19 mouse cellular contexts compared by ENCODE assay signal in genomic region chr8:57478406-57478805, GRCm38 (mm10). TPM values are rescaled to one million over a fixed set of nuclear protein-coding genes. Genes with fewer than 3 reads are reported as not detected.
DNase-seq lines count a peak whose midpoint lies in the region; ATAC-seq lines count a peak whose summit lies in the region.
"Had no signal": no experiment of that assay in that cellular context is flagged by ENCODE, and none has a peak within 500 bp of the region (broad histone marks: within the 10 kb centered on the region; RNA-seq: fewer than 3 reads in every experiment).

No protein-coding gene starts in this region.

- H3K9ac ChIP-seq in heart, embryonic 14.5 days (ENCODE audit: low read length): no peak overlapping the region
- H3K9ac ChIP-seq in forebrain, embryonic 13.5 days: no peak overlapping the region
- H3K9ac ChIP-seq: embryonic facial prominence, embryonic 12.5 days; hindbrain, embryonic 15.5 days had no signal

- intact Hi-C loops in heart, postnatal 10 days (cut with DNase I): no loop called here

- ATAC-seq in heart, embryonic 14.5 days (ENCODE audit: insufficient number of reproducible peaks, insufficient read depth, low FRiP score, low read depth): peak; percentile 66; the same call in 1 of the 2 replicates
- peak; percentile 45; the same call in 1 of the 2 replicates for ATAC-seq in common myeloid progenitor, adult 5-6 weeks (replicated peaks; ENCODE audit: low read depth, poor library complexity, severe bottlenecking)
- no peak for ATAC-seq in forebrain, embryonic 13.5 days
- ATAC-seq: forebrain, embryonic 16.5 days; intestine, embryonic 16.5 days had no signal

- peaks cover 7 to 14% of the 10 kb centered on the region in 2 experiments; a peak in 3 of 4 replicates for H3K4me1 ChIP-seq in heart, embryonic 14.5 days (ENCODE audit: control insufficient read depth in 2 of 2, insufficient read depth in 2 of 2, low read length in 2 of 2)
- no peaks in the 10 kb centered on the region for H3K4me1 ChIP-seq in forebrain, embryonic 13.5 days
- H3K4me1 ChIP-seq: embryonic facial prominence, embryonic 12.5 days; hindbrain, embryonic 15.5 days had no signal

- H3K27ac ChIP-seq in heart, embryonic 14.5 days (replicated peaks in 1 of 2; ENCODE audit: control insufficient read depth in 1 of 2, insufficient read depth in 1 of 2, low read depth in 2 of 2, low read length in 2 of 2): peak overlapping the region; percentile 8 to 71; a peak in 3 of 4 replicates
- no peak overlapping the region for H3K27ac ChIP-seq in forebrain, embryonic 13.5 days
- H3K27ac ChIP-seq: embryonic facial prominence, embryonic 12.5 days; hindbrain, embryonic 15.5 days had no signal

- DNase-seq in heart, adult 9 months (ENCODE audit: low spot score in 2 of 2): no peak
- DNase-seq in heart, postnatal 4 days: peak; percentile 18
- no peak for DNase-seq in heart, postnatal 10 days
- DNase-seq: adrenal gland, adult 2 months; adrenal gland, postnatal 25 days; cerebellum, adult 2 months; cerebellum, postnatal 10 days; gastrocnemius, postnatal 10 days; heart, postnatal 14 days; kidney, adult 2 months had no signal

- H3K36me3 ChIP-seq in heart, embryonic 14.5 days (ENCODE audit: control insufficient read depth, insufficient read depth, low read length): peaks cover 20% of the 10 kb centered on the region
- H3K36me3 ChIP-seq in forebrain, embryonic 13.5 days (ENCODE audit: poor library complexity, severe bottlenecking): peaks cover 29% of the 10 kb centered on the region

- H3K4me2 ChIP-seq in heart, embryonic 14.5 days (ENCODE audit: low read length): no peak overlapping the region
- no peak overlapping the region for H3K4me2 ChIP-seq in forebrain, embryonic 13.5 days
- H3K4me2 ChIP-seq: embryonic facial prominence, embryonic 12.5 days; hindbrain, embryonic 15.5 days had no signal

- WGBS in heart, embryonic 14.5 days: 23% methylated on average over 3 of the region's 3 CpGs
- 77% methylated on average over 3 of the region's 3 CpGs for WGBS in forebrain, embryonic 13.5 days

- H3K4me3 ChIP-seq in heart, embryonic 14.5 days (ENCODE audit: control insufficient read depth in 1 of 2, insufficient read depth in 1 of 2, low read depth in 1 of 2, low read length in 2 of 2): no peak overlapping the region
- no peak overlapping the region for H3K4me3 ChIP-seq in forebrain, embryonic 13.5 days
- H3K4me3 ChIP-seq: embryonic facial prominence, embryonic 12.5 days; hindbrain, embryonic 15.5 days had no signal

- no peaks in the 10 kb centered on the region for H3K27me3 ChIP-seq in heart, embryonic 14.5 days (ENCODE audit: control insufficient read depth, insufficient read depth, low read length)
- no peaks in the 10 kb centered on the region for H3K27me3 ChIP-seq in forebrain, embryonic 13.5 days
- H3K27me3 ChIP-seq: embryonic facial prominence, embryonic 12.5 days; hindbrain, embryonic 15.5 days had no signal

- H3K9me3 ChIP-seq in heart, embryonic 14.5 days (ENCODE audit: control insufficient read depth, low read length): no peaks in the 10 kb centered on the region
- no peaks in the 10 kb centered on the region for H3K9me3 ChIP-seq in forebrain, embryonic 13.5 days (replicated peaks)
- H3K9me3 ChIP-seq: embryonic facial prominence, embryonic 12.5 days; hindbrain, embryonic 15.5 days had no signal

RNA-seq across cellular contexts. Expression of gene Sap30, which starts 9.3 kb away (rescaled TPM):
- polyA plus RNA-seq in heart, embryonic 14.5 days (2014; fragmentation: Nextera tagmentation; extraction: Ambion mirVana): 64.1 and 66.8 TPM in 2 replicates
- 10 to 100 TPM; 34.0 to 37.4 TPM for total RNA-seq in heart, postnatal 4 days (2021)
- total RNA-seq in heart, postnatal 10 days (2021): 10 to 100 TPM; 17.8 to 21.1 TPM
- total RNA-seq in common myeloid progenitor, adult 5-6 weeks (2017): 68.9 and 70.1 TPM in 2 replicates
- 96.4 and 106 TPM in 2 replicates for polyA plus RNA-seq in forebrain, embryonic 13.5 days (2015; fragmentation: Nextera tagmentation; extraction: Ambion mirVana)

RNA-seq across cellular contexts. Expression of gene Scrg1, which starts 22.7 kb away (rescaled TPM):
- polyA plus RNA-seq in heart, embryonic 14.5 days (2014; fragmentation: Nextera tagmentation; extraction: Ambion mirVana): 1.0 and 1.8 TPM in 2 replicates
- not detected for total RNA-seq in heart, postnatal 4 days (2021)
- not detected for total RNA-seq in heart, postnatal 10 days (2021)
- not detected in 2 replicates for total RNA-seq in common myeloid progenitor, adult 5-6 weeks (2017)
- polyA plus RNA-seq in forebrain, embryonic 13.5 days (2015; fragmentation: Nextera tagmentation; extraction: Ambion mirVana): 0.89 and 0.92 TPM in 2 replicates
- total RNA-seq: adrenal gland, postnatal 25 days; ES-E14; gastrocnemius, postnatal 10 days had no signal
- polyA plus RNA-seq: adrenal gland, adult 2 months; forebrain, embryonic 11.5 days had no signal

RNA-seq across cellular contexts. Expression of gene Hmgb2, which starts 33.3 kb away (rescaled TPM):
- 244 and 259 TPM in 2 replicates for polyA plus RNA-seq in heart, embryonic 14.5 days (2014; fragmentation: Nextera tagmentation; extraction: Ambion mirVana)
- 100 to 1,000 TPM; 159 to 180 TPM for total RNA-seq in heart, postnatal 4 days (2021)
- total RNA-seq in heart, postnatal 10 days (2021): 10 to 100 TPM; 66.0 to 67.2 TPM
- total RNA-seq in common myeloid progenitor, adult 5-6 weeks (2017): 391 and 402 TPM in 2 replicates
- 482 and 552 TPM in 2 replicates for polyA plus RNA-seq in forebrain, embryonic 13.5 days (2015; fragmentation: Nextera tagmentation; extraction: Ambion mirVana)
